Mouse (Mus musculus) stomach, postnatal 0 days (tissue): ENCODE results near the gene Nt5dc3.

Source experiments
- CTCF ChIP-seq: IDR thresholded peaks from 2 replicates; pipeline ENCODE4 v1.5.1; 2016; ENCODE audit warnings: antibody characterized with exemption, low read depth, mild to moderate bottlenecking, moderate library complexity
- EP300 ChIP-seq: optimal IDR thresholded peaks from 2 replicates; pipeline ENCODE3; 2016; ENCODE audit warnings: antibody characterized with exemption

GRCm38 (mm10) chr10:86815133-86815532 lies 36.3 kb downstream of the Nt5dc3 start:
- no peak for TF ChIP-seq CTCF
- TF ChIP-seq EP300 = no peak
